Mouse (Mus musculus): ENCODE results near the gene Sez6. TPM values are rescaled to one million over a fixed set of nuclear protein-coding genes. Genes with fewer than 3 reads are reported as not detected.
A peak's percentile ranks its signal among the peaks of the same experiment; 100 is the strongest.

Sez6 gene
- polyA plus RNA-seq, 1 experiment from 2014 or later: 0.17 TPM

DNA sequence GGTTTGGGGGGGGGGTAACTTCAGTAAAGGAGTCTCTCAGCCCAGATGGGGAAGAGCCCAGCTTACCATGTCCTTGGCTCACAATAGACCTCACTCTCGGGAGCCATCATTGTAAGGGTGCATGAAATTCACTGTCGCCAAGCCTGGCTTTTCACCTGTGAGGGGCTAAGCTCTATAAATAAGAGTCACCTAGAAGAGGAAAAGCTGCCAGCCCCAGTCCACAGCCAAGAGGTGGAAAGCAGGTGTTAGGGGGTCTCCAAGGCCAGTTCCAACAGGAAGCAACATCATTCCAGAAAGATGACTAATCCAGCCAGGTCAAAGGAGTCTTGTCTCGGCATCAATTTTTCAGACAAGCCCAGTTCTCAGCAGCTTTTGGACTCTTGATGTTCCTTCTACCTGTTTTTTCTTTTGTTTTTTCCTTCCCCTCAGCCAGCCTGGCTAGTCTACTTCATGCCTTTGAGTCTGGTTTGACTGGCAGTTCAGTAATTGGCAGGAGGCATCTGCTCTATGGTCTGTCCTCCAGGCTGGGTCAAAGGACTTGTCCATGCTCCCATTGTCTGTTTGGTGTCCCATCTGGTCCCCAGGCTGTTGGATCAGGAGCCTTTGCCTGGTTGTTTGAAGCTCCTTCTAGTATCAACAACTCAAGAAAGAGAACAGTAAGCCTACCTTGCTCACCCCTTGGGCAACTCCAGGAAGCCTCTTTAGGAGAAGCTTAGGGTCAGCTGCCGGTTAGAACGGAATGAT lies 4.1 kb downstream of the Sez6 start:
- H3K9ac ChIP-seq (ENCODE audit: low read depth, low read length): no peak overlapping the region
- H3K4me3 ChIP-seq (replicated peaks; ENCODE audit: low read depth, low read length): no peak overlapping the region
- H3K4me1 ChIP-seq (replicated peaks; ENCODE audit: insufficient read depth, low read length): peaks cover 8% of the 10 kb centered on the region
- DNase-seq (ENCODE audit: low spot score) (no peak), ATAC-seq (replicated peaks; ENCODE audit: low FRiP score, low read depth) (no peak)
- no peak overlapping the region for H3K27ac ChIP-seq
- H3K27me3 ChIP-seq (ENCODE audit: insufficient read depth, low read length): peaks cover 63% of the 10 kb centered on the region
- H3K4me2 ChIP-seq (ENCODE audit: low read length): no peak overlapping the region
- H3K36me3 ChIP-seq (ENCODE audit: insufficient read depth, low read length): no peaks in the 10 kb centered on the region
- no peak for TF ChIP-seq CTCF (IDR thresholded peaks at IDR 0.05; ENCODE audit: low read depth)
- no peaks in the 10 kb centered on the region for H3K9me3 ChIP-seq (replicated peaks; ENCODE audit: low read length)
- 59% methylated on average over 5 of the region's 5 CpGs for WGBS

DNA sequence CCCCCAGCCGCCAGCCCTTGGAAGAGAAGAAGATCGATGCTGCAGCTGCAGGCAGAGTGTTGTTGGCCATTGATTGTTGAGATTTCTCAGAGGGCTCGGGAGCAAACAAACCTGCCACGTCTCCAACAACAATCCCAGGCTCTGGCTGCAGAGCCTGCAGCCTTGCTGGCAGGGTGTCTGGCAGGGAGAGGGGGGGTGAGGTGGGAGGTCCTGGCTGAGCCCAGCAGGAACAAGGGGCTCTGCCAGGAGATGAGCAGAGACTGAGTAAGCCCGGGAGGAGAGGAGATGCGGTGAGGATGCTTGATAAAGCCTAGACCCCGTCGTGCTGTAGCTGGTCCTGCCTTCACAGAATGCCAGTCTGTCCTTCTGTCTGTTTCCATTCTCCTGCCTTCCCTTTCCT lies 6.2 kb downstream of the Sez6 start:
- H3K9me3 ChIP-seq (replicated peaks; ENCODE audit: low read length): no peaks in the 10 kb centered on the region
- H3K9ac ChIP-seq (ENCODE audit: low read depth, low read length): no peak overlapping the region
- WGBS: 9% methylated on average over 8 of the region's 8 CpGs
- H3K27me3 ChIP-seq (ENCODE audit: insufficient read depth, low read length): peaks cover 48% of the 10 kb centered on the region
- no peak for TF ChIP-seq CTCF (IDR thresholded peaks at IDR 0.05; ENCODE audit: low read depth)
- ATAC-seq (replicated peaks; ENCODE audit: low FRiP score, low read depth) (no peak), DNase-seq (ENCODE audit: low spot score) (no peak)
- no peaks in the 10 kb centered on the region for H3K4me1 ChIP-seq (replicated peaks; ENCODE audit: insufficient read depth, low read length)
- no peak overlapping the region for H3K4me3 ChIP-seq (replicated peaks; ENCODE audit: low read depth, low read length)
- H3K36me3 ChIP-seq (ENCODE audit: insufficient read depth, low read length): no peaks in the 10 kb centered on the region
- no peak overlapping the region for H3K4me2 ChIP-seq (ENCODE audit: low read length)
- H3K27ac ChIP-seq: no peak overlapping the region

DNA sequence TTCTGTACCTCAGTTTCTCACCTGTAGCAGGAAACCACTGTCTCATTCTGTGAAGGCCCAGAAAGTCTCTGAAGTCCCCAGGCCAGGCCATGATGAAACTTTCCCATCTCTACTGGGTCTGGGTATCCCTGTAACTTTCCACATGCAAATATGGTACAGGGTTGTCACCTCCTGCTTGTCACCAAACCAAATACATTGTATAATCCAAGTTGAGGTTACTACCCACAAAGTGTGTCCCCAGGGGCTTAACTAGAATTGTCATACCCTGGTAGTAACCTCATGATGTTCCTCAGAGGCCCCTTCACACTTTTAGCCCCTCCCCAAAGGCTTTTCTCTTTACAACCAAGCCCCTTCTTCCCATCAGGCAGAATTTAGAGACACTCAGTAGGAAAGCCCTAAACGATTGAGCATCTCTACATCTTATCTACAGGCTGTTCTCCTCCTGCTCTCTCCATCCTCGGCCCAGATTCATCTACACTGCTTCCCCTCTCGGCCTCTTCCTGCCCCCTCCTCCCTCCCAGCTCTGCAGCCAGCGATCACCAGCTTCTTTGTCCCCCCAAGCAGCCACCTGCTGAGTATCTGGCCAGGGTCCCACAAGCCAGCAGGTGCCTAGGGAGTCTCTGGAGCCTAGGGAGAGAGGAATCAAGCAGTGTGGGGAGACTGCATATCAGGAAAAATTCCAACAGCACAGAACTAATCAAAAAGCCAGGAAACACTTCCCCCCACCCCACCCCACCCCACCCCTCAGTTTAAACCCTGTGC lies 7.2 kb downstream of the Sez6 start:
- peaks cover 39% of the 10 kb centered on the region for H3K27me3 ChIP-seq (ENCODE audit: insufficient read depth, low read length)
- no peaks in the 10 kb centered on the region for H3K4me1 ChIP-seq (replicated peaks; ENCODE audit: insufficient read depth, low read length)
- H3K9me3 ChIP-seq (replicated peaks; ENCODE audit: low read length): no peaks in the 10 kb centered on the region
- no peak overlapping the region for H3K9ac ChIP-seq (ENCODE audit: low read depth, low read length)
- H3K27ac ChIP-seq: no peak overlapping the region
- whole genome bisulfite sequencing: 22% methylated on average over 4 of the region's 4 CpGs
- no peak for TF ChIP-seq CTCF (IDR thresholded peaks at IDR 0.05; ENCODE audit: low read depth)
- H3K36me3 ChIP-seq (ENCODE audit: insufficient read depth, low read length): no peaks in the 10 kb centered on the region
- ATAC-seq (replicated peaks; ENCODE audit: low FRiP score, low read depth) (no peak), DNase-seq (ENCODE audit: low spot score) (no peak)
- H3K4me3 ChIP-seq (replicated peaks; ENCODE audit: low read depth, low read length): no peak overlapping the region
- H3K4me2 ChIP-seq (ENCODE audit: low read length): no peak overlapping the region

DNA sequence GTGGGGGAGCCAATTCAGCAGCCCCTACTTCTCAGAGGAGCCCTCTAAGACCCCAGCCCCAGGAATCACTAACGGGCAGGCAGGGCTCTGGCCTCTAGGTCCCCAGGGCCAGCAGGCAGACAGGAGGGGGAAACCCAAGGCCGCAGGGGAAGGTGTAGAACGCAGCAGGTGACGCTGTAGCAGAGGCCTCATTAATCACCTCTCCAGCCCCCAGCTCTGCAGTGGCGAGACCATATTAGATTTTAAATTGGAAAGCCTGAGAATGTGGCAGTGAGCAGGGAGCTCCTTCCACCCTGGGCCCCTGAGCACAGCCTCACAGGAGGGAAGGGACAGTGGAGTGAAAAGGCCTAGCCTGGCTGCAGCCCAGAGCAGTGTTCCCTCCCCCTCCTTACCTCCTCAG lies 11.6 kb downstream of the Sez6 start:
- Histone ChIP-seq H3K4me1 (replicated peaks; ENCODE audit: insufficient read depth, low read length) (no peaks in the 10 kb centered on the region), H3K36me3 (ENCODE audit: insufficient read depth, low read length) (no peaks in the 10 kb centered on the region), H3K9me3 (replicated peaks; ENCODE audit: low read length) (no peaks in the 10 kb centered on the region), H3K4me3 (replicated peaks; ENCODE audit: low read depth, low read length) (no peak overlapping the region), H3K9ac (ENCODE audit: low read depth, low read length) (no peak overlapping the region), H3K4me2 (ENCODE audit: low read length) (no peak overlapping the region), H3K27ac (no peak overlapping the region), H3K27me3 (ENCODE audit: insufficient read depth, low read length) (peaks cover 8% of the 10 kb centered on the region; the same call in 1 of the 2 replicates)
- no peak for TF ChIP-seq CTCF (IDR thresholded peaks at IDR 0.05; ENCODE audit: low read depth)
- no peak for DNase-seq (ENCODE audit: low spot score)
- no peak for ATAC-seq (replicated peaks; ENCODE audit: low FRiP score, low read depth)
- 13% methylated on average over 5 of the region's 5 CpGs for WGBS

DNA sequence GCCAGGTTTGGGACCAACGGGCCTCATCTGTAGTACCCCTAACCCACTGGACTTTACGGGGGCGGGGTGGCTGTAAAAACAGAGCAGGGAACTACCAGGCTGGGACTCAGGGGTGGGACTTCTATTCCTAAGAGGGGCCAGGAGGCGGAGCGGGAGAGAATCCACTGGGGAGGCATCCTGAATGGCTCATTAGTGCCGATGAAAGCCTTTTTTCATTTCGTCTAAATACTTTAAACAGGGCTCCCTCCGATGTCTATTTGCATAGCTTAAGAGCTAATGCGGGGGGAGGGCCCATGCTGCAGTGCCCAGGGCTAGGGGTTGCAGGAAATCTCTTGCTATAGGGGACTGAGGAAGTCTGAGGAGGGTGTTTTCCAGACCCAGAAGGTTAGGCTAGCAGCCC lies 17.3 kb downstream of the Sez6 start:
- Histone ChIP-seq H3K4me1 (replicated peaks; ENCODE audit: insufficient read depth, low read length) (no peaks in the 10 kb centered on the region), H3K27ac (no peak overlapping the region), H3K9ac (ENCODE audit: low read depth, low read length) (no peak overlapping the region), H3K4me3 (replicated peaks; ENCODE audit: low read depth, low read length) (no peak overlapping the region), H3K9me3 (replicated peaks; ENCODE audit: low read length) (no peaks in the 10 kb centered on the region), H3K4me2 (ENCODE audit: low read length) (no peak overlapping the region), H3K27me3 (ENCODE audit: insufficient read depth, low read length) (peaks cover 19% of the 10 kb centered on the region; the same call in 1 of the 2 replicates), H3K36me3 (ENCODE audit: insufficient read depth, low read length) (no peaks in the 10 kb centered on the region)
- DNase-seq (ENCODE audit: low spot score) (peak; percentile 8), ATAC-seq (replicated peaks; ENCODE audit: low FRiP score, low read depth) (no peak)
- TF ChIP-seq CTCF (IDR thresholded peaks at IDR 0.05; ENCODE audit: low read depth): no peak
- WGBS: 8% methylated on average over 9 of the region's 9 CpGs

DNA sequence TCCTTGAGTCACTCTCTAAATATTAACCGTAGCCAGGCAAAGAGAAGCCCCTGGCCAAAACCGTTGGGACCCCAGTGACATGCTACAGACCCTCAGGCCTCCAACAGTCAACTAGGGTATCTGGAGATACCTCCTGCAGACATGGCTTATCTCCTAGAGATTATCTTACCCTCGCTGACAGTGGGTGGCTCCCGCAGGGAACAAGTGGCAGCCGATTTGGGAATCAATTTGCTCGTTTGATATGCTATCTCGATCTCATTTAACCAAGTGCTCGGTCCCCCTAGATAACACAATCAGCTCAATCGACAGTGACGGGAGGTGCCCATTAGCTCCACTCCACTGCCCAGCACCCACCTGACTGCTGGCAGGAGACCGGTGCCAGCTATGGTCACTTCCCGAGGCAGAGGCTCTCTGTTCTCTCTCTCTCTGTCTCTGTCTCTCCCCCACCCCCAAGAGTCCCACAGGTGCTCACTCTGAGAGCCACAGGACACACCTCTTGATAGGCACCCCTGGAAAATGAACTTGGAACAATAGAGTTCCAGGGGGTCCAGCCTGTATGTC lies 19.6 kb downstream of the Sez6 start:
- no peak for ATAC-seq (replicated peaks; ENCODE audit: low FRiP score, low read depth)
- no peak overlapping the region for H3K4me3 ChIP-seq (replicated peaks; ENCODE audit: low read depth, low read length)
- no peak for TF ChIP-seq CTCF (IDR thresholded peaks at IDR 0.05; ENCODE audit: low read depth)
- H3K27me3 ChIP-seq (ENCODE audit: insufficient read depth, low read length): peaks cover 19% of the 10 kb centered on the region; the same call in 1 of the 2 replicates
- H3K4me2 ChIP-seq (ENCODE audit: low read length): no peak overlapping the region
- no peak overlapping the region for H3K27ac ChIP-seq
- H3K36me3 ChIP-seq (ENCODE audit: insufficient read depth, low read length): no peaks in the 10 kb centered on the region
- no peak for DNase-seq (ENCODE audit: low spot score)
- H3K9me3 ChIP-seq (replicated peaks; ENCODE audit: low read length): no peaks in the 10 kb centered on the region
- H3K4me1 ChIP-seq (replicated peaks; ENCODE audit: insufficient read depth, low read length): no peaks in the 10 kb centered on the region
- 28% methylated on average over 12 of the region's 12 CpGs for WGBS
- no peak overlapping the region for H3K9ac ChIP-seq (ENCODE audit: low read depth, low read length)

All from kidney, postnatal 0 days (tissue).